Mouse (Mus musculus) megakaryocyte, embryonic 14.5 days (primary cell): ENCODE measurements around the gene Gm20388. TPM values are rescaled to one million over a fixed set of nuclear protein-coding genes. Genes with fewer than 3 reads are reported as not detected.
"Not testable (repeated sequence)": the region's sequence is repeated elsewhere in the genome, so short reads cannot be mapped to it uniquely, and the experiment has no call there.

Experiments
- H3K27me3 ChIP-seq: replicated peaks from 2 replicates; pipeline ENCODE3; 2012; ENCODE audit warnings: inconsistent platforms
- H3K36me3 ChIP-seq: replicated peaks from 2 replicates; pipeline ENCODE3; 2012; ENCODE audit warnings: low read length, inconsistent platforms, mixed read lengths
- H3K4me1 ChIP-seq: 2 replicates; pipeline ENCODE4 v1.6.1; 2012; ENCODE audit warnings: inconsistent platforms
- H3K4me3 ChIP-seq: replicated peaks from 2 replicates; pipeline ENCODE3; 2012; ENCODE audit warnings: moderate library complexity, mild to moderate bottlenecking, inconsistent platforms
- H3K9me3 ChIP-seq: 2 replicates; pipeline ENCODE4 v1.6.1; 2012; ENCODE audit warnings: inconsistent platforms
- FLI1 ChIP-seq: IDR thresholded peaks from 2 replicates; pipeline ENCODE4 v1.6.1; 2012; ENCODE audit warnings: low read length, inconsistent platforms, mixed read lengths
- GATA1 ChIP-seq: IDR thresholded peaks from 3 replicates; pipeline ENCODE4 v1.6.1; 2012; ENCODE audit warnings: mixed read lengths, low read length, inconsistent platforms, borderline replicate concordance
- polyA plus RNA-seq: library from polyadenylated mRNA; stranded (reverse); fragments of >175 nt; gene quantifications from 2 replicates; pipeline ENCODE4 v1.2.3, GENCODE M21; 2012; ENCODE audit warnings: low replicate concordance; ENCODE audit not compliant: insufficient read depth

Gm20388 gene
- polyA plus RNA-seq, 1 experiment = 111 TPM

DNA sequence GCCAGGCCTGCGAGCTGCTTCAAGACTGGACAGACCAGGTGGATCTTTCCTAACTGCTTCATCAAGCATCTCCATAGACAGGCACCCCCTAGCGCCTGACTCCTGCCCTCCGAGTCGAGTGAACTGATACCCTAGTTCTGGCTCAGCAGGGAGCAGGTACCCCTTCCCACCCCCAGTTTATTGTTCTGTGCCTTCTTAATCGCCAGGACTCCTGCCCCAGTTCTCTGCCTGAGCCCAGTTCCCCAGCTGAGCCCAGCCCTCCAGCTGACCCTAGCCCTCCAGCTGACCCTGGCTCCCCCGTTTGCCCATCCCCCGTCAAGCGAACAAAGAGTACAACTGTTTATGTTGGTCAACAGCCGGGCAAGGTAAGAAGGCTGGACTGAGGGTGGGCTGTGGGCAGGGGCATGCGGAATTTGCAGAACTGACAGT lies 2658.3 kb downstream of the Gm20388 start:
- H3K4me1 ChIP-seq = peaks cover 64% of the 10 kb centered on the region
- no peaks in the 10 kb centered on the region for H3K27me3 ChIP-seq
- TF ChIP-seq FLI1 (no peak), GATA1 (no peak)
- H3K36me3 ChIP-seq = peaks cover 47% of the 10 kb centered on the region
- peak overlapping the region; percentile 88 for H3K4me3 ChIP-seq
- no peaks in the 10 kb centered on the region for H3K9me3 ChIP-seq

DNA sequence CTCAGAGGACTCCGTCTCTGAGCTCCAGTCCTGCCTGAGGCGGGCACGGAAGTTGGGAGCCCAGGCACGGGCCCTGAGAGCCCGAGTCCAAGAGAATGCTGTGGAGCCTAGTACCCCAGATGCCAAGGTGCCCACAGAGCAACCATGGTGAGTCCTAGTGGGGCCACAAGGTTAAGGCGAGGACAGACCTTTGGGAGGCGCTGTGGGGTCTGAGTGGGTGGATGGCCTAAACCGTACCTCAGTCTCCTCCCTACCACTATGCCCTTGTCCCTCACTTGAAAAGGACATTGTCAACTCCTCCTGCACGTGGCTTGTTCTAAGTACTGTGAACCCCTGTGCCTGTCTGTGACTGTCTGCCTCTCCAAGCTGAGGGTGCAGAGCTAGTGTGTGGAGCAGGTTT lies 2658.7 kb downstream of the Gm20388 start:
- no peak for TF ChIP-seq FLI1
- TF ChIP-seq GATA1 = no peak
- peaks cover 52% of the 10 kb centered on the region for H3K36me3 ChIP-seq
- peak overlapping the region; percentile 88 for H3K4me3 ChIP-seq
- H3K4me1 ChIP-seq = peaks cover 66% of the 10 kb centered on the region
- H3K27me3 ChIP-seq = no peaks in the 10 kb centered on the region
- H3K9me3 ChIP-seq = no peaks in the 10 kb centered on the region

DNA sequence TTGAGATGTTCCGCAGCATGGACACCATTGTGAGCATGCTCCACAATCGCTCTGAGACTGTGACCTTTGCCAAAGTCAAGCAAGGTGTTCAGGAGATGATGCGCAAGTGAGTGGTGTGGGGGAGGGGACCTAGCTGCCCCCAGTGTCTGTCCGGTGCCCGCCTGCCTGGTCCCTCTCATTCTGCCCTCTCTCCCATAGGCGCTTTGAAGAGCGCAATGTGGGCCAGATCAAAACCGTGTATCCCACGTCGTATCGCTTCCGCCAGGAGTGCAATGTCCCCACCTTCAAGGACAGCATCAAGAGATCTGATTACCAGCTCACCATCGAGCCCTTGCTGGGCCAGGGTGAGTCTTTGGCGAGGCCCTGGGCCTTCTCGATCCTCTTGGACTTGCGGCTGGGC lies 2659.4 kb downstream of the Gm20388 start:
- no peak for TF ChIP-seq GATA1
- no peak for TF ChIP-seq FLI1
- Histone ChIP-seq H3K4me1 (peaks cover 66% of the 10 kb centered on the region), H3K9me3 (no peaks in the 10 kb centered on the region), H3K27me3 (no peaks in the 10 kb centered on the region), H3K36me3 (peaks cover 58% of the 10 kb centered on the region), H3K4me3 (peak overlapping the region; percentile 10)

DNA sequence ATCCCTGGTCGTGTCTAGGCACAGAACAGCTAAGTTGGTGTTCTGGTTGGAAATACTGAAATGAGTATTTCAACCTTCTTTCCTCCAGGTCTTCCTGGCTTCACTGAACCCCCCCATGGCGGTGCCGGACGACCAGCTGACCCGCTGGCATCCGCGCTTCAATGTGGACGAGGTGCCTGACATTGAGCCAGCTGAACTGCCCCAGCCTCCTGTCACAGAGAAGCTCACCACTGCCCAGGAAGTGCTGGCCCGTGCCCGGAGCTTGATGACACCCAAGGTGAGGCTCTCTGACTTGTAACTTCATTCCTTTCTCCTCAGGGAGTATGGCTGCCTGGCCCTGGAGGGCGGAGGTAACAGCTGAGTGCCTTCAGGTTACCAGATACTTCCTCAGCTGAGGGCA lies 2660.5 kb downstream of the Gm20388 start:
- Histone ChIP-seq H3K36me3 (peaks cover 62% of the 10 kb centered on the region), H3K9me3 (no peaks in the 10 kb centered on the region), H3K27me3 (no peaks in the 10 kb centered on the region), H3K4me1 (peaks cover 66% of the 10 kb centered on the region), H3K4me3 (no peak overlapping the region)
- no peak for TF ChIP-seq FLI1
- no peak for TF ChIP-seq GATA1

DNA sequence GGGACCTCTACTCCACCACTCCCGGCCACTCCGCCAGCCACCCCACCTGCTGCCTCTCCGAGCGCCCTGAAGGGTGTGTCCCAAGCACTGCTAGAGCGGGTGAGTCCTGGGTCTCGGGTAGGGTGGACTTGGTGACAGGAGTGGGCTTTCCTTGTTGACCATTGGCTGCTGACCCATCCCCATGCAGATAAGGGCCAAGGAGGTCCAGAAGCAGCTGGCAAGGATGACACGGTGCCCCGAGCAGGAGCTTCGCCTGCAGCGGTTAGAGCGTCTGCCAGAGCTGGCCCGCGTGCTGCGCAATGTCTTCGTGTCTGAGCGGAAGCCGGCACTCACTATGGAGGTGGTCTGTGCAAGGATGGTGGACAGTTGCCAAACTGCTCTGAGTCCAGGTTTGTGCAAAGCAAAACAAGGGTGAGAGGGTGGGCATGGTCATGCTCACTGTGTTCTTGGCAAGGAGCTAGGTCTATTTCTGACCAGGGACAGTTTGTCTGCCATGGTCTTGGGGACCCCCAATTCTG lies 2661.2 kb downstream of the Gm20388 start:
- Histone ChIP-seq H3K4me1 (peaks cover 66% of the 10 kb centered on the region), H3K27me3 (no peaks in the 10 kb centered on the region), H3K36me3 (peaks cover 62% of the 10 kb centered on the region), H3K9me3 (no peaks in the 10 kb centered on the region), H3K4me3 (no peak overlapping the region)
- TF ChIP-seq GATA1 = no peak
- TF ChIP-seq FLI1 = no peak

DNA sequence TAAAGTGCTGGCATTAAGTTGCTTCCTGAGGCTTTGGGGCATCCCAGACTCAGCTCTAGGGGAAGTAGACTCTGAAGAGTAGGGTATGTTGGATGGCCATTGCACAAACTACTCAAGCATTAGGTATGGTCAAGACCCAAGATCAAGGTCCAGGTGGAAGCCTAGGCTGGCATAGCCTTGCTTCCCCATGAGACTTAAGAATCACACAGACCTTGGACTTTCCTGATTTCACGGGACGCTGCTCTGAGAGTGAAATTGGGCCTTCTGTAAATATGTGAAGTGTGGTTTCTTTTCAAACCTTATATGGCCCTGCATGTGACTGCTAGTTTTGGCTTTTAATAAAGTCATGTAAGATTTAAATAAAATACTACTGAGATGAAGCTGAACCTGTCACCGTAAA lies 2662.1 kb downstream of the Gm20388 start:
- H3K4me3 ChIP-seq = no peak overlapping the region
- peaks cover 66% of the 10 kb centered on the region for H3K4me1 ChIP-seq
- peaks cover 66% of the 10 kb centered on the region for H3K36me3 ChIP-seq
- TF ChIP-seq GATA1 (no peak), FLI1 (no peak)
- H3K9me3 ChIP-seq = no peaks in the 10 kb centered on the region
- H3K27me3 ChIP-seq = no peaks in the 10 kb centered on the region

DNA sequence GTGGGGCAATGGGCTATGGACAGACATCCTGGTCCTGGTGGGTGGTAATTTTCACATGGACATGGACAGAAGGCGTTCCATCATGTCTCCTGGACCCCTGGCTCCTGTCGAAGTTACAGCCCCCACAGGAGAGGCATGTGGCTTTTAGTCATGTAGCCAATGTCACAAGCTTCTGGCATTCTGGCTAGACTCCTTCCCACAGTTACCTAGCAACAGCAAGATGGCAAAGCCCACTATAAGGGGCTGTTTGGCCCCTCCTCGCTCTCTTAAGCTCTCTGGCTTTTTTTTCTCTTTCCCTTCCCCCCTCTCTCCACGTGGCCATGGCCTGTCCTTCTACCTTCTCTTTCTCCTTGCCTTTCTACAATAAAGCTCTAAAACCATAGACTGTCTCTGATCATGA lies 2662.5 kb downstream of the Gm20388 start:
- H3K9me3 ChIP-seq, H3K27me3 ChIP-seq, H3K4me3 ChIP-seq: not testable (repeated sequence)
- peaks cover 66% of the 10 kb centered on the region for H3K4me1 ChIP-seq
- peaks cover 68% of the 10 kb centered on the region for H3K36me3 ChIP-seq

DNA sequence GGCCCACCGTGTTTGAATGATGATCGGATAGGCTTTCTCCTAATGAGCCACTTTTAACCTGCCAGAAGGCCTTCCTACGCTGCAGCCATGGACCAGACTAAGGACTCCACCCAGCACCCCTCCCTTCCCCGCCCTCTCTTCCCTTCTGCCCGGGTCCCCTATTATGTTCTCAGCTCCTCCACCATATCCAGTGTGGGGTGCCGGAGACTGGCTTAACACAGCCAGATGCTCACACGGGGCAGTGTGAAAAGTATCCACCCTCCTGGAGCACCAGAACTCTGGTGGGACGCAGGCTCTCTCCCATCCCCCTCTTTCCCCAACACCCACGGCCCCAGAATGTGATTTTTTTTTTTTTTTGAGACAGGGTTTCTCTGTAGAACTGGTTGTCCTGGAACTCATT lies 2662.9 kb downstream of the Gm20388 start:
- no peak for TF ChIP-seq FLI1
- no peak for TF ChIP-seq GATA1
- no peaks in the 10 kb centered on the region for H3K27me3 ChIP-seq
- peaks cover 68% of the 10 kb centered on the region for H3K4me1 ChIP-seq
- H3K36me3 ChIP-seq = peaks cover 72% of the 10 kb centered on the region
- no peak overlapping the region for H3K4me3 ChIP-seq
- H3K9me3 ChIP-seq = no peaks in the 10 kb centered on the region

DNA sequence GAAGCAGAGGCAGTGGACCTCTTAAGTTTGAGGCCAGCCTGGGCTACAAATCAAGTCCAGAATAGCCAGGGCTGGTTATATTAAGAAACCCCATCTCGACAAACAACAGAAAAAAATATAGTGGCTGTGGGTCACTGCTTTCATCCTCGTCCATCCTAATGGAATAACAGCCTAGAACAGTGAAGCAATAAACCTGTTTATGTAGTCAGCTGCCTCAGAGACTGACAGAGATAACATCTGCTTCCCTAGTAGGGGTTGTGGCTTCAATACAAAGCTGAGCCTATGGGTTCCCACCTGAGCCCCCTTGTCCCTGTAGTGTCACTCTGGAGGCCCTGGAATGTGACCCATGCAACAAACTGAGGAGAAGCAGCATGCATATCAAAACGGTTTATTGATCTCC lies 2663.6 kb downstream of the Gm20388 start:
- H3K27me3 ChIP-seq = no peaks in the 10 kb centered on the region
- peaks cover 63% of the 10 kb centered on the region for H3K4me1 ChIP-seq
- H3K9me3 ChIP-seq = no peaks in the 10 kb centered on the region
- peak overlapping the region; percentile 98 for H3K4me3 ChIP-seq
- TF ChIP-seq GATA1 (no peak), FLI1 (no peak)
- peaks cover 75% of the 10 kb centered on the region for H3K36me3 ChIP-seq

DNA sequence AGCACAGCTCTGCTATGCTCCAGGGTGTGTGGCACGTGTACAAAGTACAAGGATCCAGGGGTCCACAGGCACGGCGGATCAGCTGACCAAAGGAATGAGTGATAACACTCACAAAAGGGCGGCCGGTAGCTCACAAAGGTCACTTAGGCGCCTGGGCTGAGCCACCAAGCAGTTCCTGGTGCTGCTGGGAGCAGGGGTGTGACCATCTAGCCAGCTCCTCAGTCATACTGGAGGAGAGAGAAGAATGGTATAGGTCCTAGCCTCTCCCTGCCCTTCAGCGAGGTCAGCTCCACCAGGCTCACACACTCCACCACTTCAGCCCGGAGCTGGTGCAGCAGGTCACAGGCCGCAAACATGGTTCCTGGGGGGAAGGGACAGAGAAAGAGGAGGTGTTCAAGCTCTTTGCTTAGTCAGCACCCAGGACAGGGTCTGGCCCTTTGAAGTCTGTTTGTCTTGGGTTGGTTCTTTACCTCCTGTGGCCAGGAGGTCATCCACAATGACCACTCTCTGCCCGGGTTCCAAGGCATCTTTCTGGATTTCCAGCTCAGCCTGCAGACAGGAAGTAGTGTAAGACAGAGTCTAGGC lies 2664.1 kb downstream of the Gm20388 start:
- no peaks in the 10 kb centered on the region for H3K9me3 ChIP-seq
- peaks cover 61% of the 10 kb centered on the region for H3K4me1 ChIP-seq
- H3K36me3 ChIP-seq = peaks cover 72% of the 10 kb centered on the region
- TF ChIP-seq GATA1 (no peak), FLI1 (no peak)
- peaks cover under 1% of the 10 kb centered on the region for H3K27me3 ChIP-seq
- peak overlapping the region; percentile 98 for H3K4me3 ChIP-seq

DNA sequence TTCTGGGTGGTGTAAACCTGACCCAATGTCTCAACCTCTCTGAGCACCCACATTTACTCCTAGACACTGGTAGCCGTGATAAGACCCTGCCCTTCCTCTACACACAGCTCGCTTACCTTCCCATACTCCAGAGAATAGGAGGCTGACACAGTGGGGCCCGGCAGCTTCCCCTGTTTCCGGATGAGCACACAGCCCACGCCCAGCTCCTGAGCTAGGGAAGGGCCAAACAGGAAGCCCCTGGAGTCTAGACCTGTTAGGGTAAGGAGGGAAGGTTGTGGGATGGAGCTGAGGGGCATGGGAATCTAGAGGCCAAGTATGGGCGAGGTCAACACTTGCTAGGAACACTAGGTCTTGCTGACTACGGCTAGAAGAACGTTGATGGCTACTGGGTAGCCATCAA lies 2664.6 kb downstream of the Gm20388 start:
- Histone ChIP-seq H3K36me3 (peaks cover 68% of the 10 kb centered on the region), H3K4me1 (peaks cover 59% of the 10 kb centered on the region), H3K4me3 (peak overlapping the region; percentile 98), H3K27me3 (peaks cover 2% of the 10 kb centered on the region), H3K9me3 (no peaks in the 10 kb centered on the region)
- TF ChIP-seq FLI1 (no peak), GATA1 (no peak)
